Mouse (Mus musculus) liver, embryonic 13.5 days (tissue): ENCODE measurements around the gene Map4k2. TPM values are rescaled to one million over a fixed set of nuclear protein-coding genes. Genes with fewer than 3 reads are reported as not detected.

Experiments
- ATAC-seq: fragments of 200-750 bp; cut with Nextera tagmentation; 2 replicates; pipeline ENCODE4 v1.8.0; 2017; ENCODE audit warnings: low read depth, mild to moderate bottlenecking, moderate number of reproducible peaks, moderate library complexity
- DNase-seq: peaks from one replicate; pipeline ENCODE4 v3.0.0; 2022
- H3K27ac ChIP-seq: fragments of 300-500 bp; sonication (generic); 2 replicates; pipeline ENCODE4 v1.5.1; 2015; ENCODE audit warnings: moderate library complexity, mild to moderate bottlenecking, inconsistent platforms
- H3K27me3 ChIP-seq: fragments of 300-500 bp; sonication (generic); 2 replicates; pipeline ENCODE4 v1.6.1; 2015; ENCODE audit warnings: mild to moderate bottlenecking, inconsistent platforms
- H3K36me3 ChIP-seq: fragments of 300-500 bp; sonication (generic); 2 replicates; pipeline ENCODE4 v1.6.1; 2015; ENCODE audit warnings: mild to moderate bottlenecking, inconsistent platforms
- H3K4me1 ChIP-seq: fragments of 300-500 bp; sonication (generic); replicated peaks from 2 replicates; pipeline ENCODE4 v1.6.1; 2015; ENCODE audit warnings: inconsistent platforms
- H3K4me2 ChIP-seq: fragments of 300-500 bp; sonication (generic); 2 replicates; pipeline ENCODE4 v1.6.1; 2015; ENCODE audit warnings: inconsistent platforms, mild to moderate bottlenecking, moderate library complexity
- H3K4me3 ChIP-seq: fragments of 300-500 bp; sonication (generic); replicated peaks from 2 replicates; pipeline ENCODE4 v1.5.1; 2015; ENCODE audit warnings: mild to moderate bottlenecking, inconsistent platforms
- H3K9ac ChIP-seq: fragments of 300-500 bp; sonication (generic); 2 replicates; pipeline ENCODE4 v1.6.1; 2015; ENCODE audit warnings: mild to moderate bottlenecking, inconsistent platforms
- H3K9me3 ChIP-seq: fragments of 300-500 bp; sonication (generic); replicated peaks from 2 replicates; pipeline ENCODE4 v1.6.1; 2016; ENCODE audit warnings: inconsistent platforms
- WGBS: fragments of 180-500 bp; shearing (Covaris S2); methylation state at CpG from one replicate; pipeline ENCODE4 v1.1.7; 2015; ENCODE audit not compliant: insufficient replicate concordance; 5-methylcytosine and 5-hydroxymethylcytosine counted together
- polyA plus RNA-seq: library from polyadenylated mRNA; unstranded; fragments of >200 nt; fragmentation: Nextera tagmentation; extraction: Ambion mirVana; gene quantifications from 2 replicates; pipeline ENCODE4 v1.2.1, GENCODE M21; 2015

Map4k2 gene
- polyA plus RNA-seq, 1 experiment from 2014 or later: 4.5 TPM

DNA sequence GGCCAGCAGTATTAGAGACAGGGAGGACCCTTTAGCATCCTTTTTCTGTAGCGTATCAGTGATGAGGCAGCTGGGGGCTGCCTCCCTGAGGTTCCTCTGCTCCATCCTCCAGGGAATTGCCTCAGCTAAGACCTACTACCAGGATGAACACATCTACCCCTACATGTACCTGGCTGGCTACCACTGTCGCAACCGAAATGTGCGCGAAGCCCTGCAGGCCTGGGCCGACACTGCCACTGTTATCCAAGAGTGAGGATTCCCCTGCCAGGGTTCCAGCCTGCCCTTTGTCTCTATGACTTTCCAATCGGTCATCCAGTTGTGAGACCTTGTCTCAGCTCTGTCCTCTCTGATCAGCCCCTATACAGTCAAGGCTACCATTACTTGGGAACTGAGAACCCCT is 2.8 kb upstream of the Map4k2 start:
- Histone ChIP-seq H3K4me3 (no peak overlapping the region), H3K27me3 (no peaks in the 10 kb centered on the region), H3K4me2 (no peak overlapping the region), H3K9me3 (no peaks in the 10 kb centered on the region), H3K4me1 (peaks cover 79% of the 10 kb centered on the region), H3K27ac (no peak overlapping the region), H3K9ac (no peak overlapping the region), H3K36me3 (peaks cover 41% of the 10 kb centered on the region)
- WGBS: 89% methylated on average over 7 of the region's 7 CpGs
- DNase-seq: no peak
- no peak for ATAC-seq

DNA sequence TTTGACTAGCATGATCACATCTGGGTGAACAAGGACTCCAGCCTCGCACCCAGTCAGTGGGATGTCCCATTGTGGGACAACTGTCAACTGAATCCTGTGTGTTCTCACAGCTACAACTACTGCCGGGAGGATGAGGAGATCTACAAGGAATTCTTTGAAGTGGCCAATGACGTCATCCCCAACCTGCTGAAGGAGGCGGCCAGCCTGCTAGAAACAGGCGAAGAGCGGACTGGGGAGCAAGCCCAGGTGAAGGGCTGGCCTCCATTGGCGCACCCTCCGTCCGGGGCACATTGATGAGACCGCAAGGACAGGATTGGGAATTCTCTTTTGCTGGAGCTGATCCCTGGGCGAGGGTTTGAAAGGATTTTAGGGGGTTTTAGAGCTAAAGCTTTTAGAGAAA is 2.2 kb upstream of the Map4k2 start:
- Histone ChIP-seq H3K4me1 (peaks cover 81% of the 10 kb centered on the region), H3K4me3 (no peak overlapping the region), H3K36me3 (peaks cover 42% of the 10 kb centered on the region), H3K27me3 (no peaks in the 10 kb centered on the region), H3K4me2 (no peak overlapping the region), H3K9ac (no peak overlapping the region), H3K9me3 (no peaks in the 10 kb centered on the region), H3K27ac (no peak overlapping the region)
- WGBS: 90% methylated on average over 11 of the region's 11 CpGs
- ATAC-seq (no peak), DNase-seq (no peak)

DNA sequence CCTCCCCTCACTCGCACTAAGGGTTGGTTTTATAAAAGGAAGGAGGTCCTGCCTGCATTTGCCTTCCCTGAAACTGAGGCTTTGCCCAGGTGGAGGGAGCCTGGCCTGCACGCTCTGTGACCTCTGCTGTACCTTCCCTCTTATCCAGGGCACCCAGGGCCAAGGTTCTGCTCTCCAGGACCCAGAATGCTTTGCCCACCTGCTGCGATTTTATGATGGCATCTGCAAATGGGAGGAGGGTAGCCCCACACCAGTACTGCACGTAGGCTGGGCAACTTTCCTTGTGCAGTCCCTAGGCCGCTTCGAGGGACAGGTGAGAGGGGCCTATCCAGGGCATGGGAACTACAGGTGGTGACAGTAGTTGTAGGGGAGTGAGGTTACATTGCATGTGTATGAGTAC is 1.7 kb upstream of the Map4k2 start:
- Histone ChIP-seq H3K9me3 (no peaks in the 10 kb centered on the region), H3K4me1 (peaks cover 81% of the 10 kb centered on the region), H3K4me2 (0 out of 2 replicates have a peak overlapping the region, but pooled peaks have one; percentile 100), H3K9ac (0 out of 2 replicates have a peak overlapping the region, but pooled peaks have one; percentile 28), H3K27me3 (no peaks in the 10 kb centered on the region), H3K4me3 (no peak overlapping the region), H3K27ac (no peak overlapping the region), H3K36me3 (peaks cover 46% of the 10 kb centered on the region)
- 87% methylated on average over 6 of the region's 6 CpGs for WGBS
- DNase-seq (no peak), ATAC-seq (no peak)

DNA sequence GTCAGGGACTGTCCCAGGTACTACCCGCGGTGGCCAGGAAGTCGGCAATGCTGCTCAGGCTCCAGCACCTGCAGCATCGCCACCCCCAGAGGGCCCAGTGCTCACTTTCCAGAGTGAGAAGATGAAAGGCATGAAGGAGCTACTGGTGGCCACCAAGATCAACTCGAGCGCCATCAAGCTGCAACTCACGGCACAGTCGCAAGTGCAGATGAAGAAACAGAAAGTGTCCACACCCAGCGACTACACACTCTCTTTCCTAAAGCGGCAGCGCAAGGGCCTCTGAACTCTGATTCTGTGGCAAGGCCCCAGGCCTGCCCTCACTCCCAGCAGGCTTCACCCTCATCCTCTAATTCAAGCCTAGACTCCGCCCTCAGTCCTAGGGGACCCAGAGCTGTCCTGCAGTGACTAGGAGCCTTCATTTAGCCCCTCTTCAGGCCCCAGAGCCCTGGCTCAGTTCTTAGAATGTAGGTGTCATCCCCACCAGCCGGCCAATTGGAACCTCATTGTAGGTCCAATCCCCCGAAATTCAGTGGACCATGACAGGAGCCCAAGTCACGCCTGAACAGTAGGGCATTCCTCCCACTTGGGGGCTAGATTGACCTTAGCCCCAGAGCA is 938 bp upstream of the Map4k2 start:
- H3K27me3 ChIP-seq: no peaks in the 10 kb centered on the region
- H3K9ac ChIP-seq: peak overlapping the region; percentile 59
- ATAC-seq (peak; percentile 4; the same call in 1 of the 2 replicates), DNase-seq (peak; percentile 49)
- peaks cover 53% of the 10 kb centered on the region for H3K36me3 ChIP-seq
- H3K4me1 ChIP-seq: peaks cover 76% of the 10 kb centered on the region
- WGBS: 36% methylated on average over 15 of the region's 15 CpGs
- H3K27ac ChIP-seq: peak overlapping the region; percentile 83
- no peaks in the 10 kb centered on the region for H3K9me3 ChIP-seq
- peak overlapping the region; percentile 100 for H3K4me2 ChIP-seq
- H3K4me3 ChIP-seq: peak overlapping the region; percentile 81

DNA sequence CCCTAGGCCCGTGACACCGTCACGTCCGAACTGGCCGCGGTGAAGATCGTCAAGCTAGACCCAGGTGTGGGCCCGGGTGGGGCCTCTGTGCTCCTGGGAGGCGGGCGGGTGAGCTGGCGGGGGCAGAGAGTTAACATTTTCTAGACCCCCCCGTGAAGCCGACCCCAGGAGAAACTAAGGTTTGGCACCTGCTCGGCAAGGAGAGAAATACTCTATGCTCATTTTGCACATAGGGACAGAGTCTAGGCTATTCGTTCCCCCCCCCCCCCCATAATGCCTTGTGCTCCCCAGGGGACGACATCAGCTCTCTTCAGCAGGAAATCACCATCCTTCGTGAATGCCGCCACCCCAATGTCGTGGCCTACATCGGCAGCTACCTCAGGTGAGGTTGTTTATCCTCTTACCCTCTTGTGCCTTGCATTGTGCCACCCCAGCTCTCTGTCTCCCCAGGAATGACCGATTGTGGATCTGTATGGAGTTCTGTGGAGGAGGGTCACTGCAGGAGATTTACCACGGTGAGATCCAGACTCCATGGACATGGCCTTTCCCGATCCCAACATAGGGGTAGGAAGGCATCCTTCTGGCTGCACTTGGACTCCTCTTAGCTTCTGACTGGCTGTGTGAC is 630 bp downstream of the Map4k2 start:
- Histone ChIP-seq H3K4me2 (peak overlapping the region; percentile 100), H3K9me3 (no peaks in the 10 kb centered on the region), H3K4me1 (peaks cover 71% of the 10 kb centered on the region), H3K27me3 (no peaks in the 10 kb centered on the region), H3K4me3 (peak overlapping the region; percentile 81), H3K9ac (peak overlapping the region; percentile 87), H3K36me3 (peaks cover 68% of the 10 kb centered on the region), H3K27ac (peak overlapping the region; percentile 70)
- 3% methylated on average over 23 of the region's 23 CpGs for WGBS
- no peak for DNase-seq
- ATAC-seq: peak; percentile 25; the same call in 1 of the 2 replicates

DNA sequence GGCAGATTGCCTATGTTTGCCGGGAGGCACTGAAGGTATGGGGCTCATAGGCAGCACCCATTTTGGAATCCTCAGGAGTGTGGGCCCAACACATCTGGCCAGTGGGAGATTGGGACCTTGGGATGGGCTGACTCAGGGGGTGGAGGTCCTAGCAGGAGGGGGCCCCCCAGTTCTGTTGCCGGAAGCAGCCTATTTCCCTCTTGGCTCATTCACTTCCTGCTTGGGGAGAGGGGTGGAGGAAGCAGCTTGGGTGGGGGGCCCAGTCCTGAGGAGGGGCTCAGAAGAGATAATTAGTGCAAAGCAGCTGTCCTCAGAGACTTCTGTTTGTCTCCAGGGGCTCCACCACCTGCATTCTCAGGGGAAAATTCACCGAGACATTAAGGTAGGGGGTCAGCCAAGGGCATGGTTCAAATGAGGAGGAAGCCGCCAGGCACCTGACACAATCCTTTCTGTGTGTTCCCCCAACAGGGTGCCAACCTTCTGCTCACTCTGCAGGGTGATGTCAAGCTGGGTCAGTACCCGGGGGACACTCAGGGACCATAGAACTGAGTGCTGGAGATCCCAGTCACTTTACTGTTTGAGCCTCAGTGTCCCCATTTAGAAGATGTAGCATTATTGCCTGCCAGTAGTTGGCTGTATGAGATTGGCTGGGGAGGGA is 1.5 kb downstream of the Map4k2 start:
- Histone ChIP-seq H3K27ac (peak overlapping the region; percentile 70), H3K4me1 (peaks cover 63% of the 10 kb centered on the region), H3K4me3 (peak overlapping the region; percentile 81), H3K4me2 (peak overlapping the region; percentile 100), H3K36me3 (peaks cover 68% of the 10 kb centered on the region), H3K27me3 (no peaks in the 10 kb centered on the region), H3K9ac (peak overlapping the region; percentile 87), H3K9me3 (no peaks in the 10 kb centered on the region)
- 52% methylated on average over 5 of the region's 5 CpGs for WGBS
- DNase-seq (no peak), ATAC-seq (no peak)

DNA sequence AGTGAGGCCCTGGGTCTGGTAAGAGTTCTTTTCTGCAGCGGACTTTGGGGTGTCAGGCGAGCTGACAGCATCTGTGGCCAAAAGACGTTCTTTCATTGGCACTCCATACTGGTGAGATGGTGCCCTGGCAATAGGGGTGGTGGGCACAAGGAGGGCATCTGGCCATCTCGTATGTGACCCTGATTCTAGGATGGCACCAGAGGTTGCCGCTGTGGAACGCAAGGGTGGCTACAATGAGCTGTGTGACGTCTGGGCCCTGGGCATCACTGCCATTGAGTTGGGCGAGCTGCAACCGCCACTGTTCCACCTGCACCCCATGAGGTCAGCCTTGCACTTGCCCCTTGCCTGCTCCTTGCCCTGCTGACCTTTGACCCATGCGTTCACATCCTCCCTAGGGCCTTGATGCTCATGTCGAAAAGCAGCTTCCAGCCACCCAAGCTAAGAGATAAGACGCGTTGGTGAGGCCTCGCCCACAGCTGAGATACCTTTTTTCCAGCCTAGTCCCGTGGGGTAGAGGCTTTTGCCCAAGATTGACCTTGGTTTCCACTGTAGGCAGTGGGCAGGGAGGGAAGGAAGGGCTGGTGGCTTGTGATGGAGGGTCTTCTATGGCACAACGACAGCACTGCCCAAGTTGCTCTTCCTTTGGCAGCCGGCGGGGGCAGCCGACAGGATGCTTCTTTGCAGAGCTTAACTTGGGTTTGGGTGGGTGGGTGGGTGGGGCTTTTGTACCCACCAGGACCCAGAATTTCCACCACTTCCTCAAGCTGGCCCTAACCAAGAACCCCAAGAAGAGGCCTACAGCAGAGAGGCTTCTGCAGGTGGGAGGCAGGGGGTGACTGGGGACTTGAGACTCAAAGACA is 2.4 kb downstream of the Map4k2 start:
- peaks cover 68% of the 10 kb centered on the region for H3K4me1 ChIP-seq
- H3K27ac ChIP-seq: no peak overlapping the region; the same call in 1 of the 2 replicates
- peak overlapping the region; percentile 26; the same call in 1 of the 2 replicates for H3K9ac ChIP-seq
- WGBS: 58% methylated on average over 19 of the region's 19 CpGs
- H3K27me3 ChIP-seq: no peaks in the 10 kb centered on the region
- ATAC-seq: no peak
- no peak overlapping the region for H3K4me3 ChIP-seq
- H3K4me2 ChIP-seq: peak overlapping the region; percentile 100; the same call in 1 of the 2 replicates
- H3K9me3 ChIP-seq: no peaks in the 10 kb centered on the region
- peaks cover 62% of the 10 kb centered on the region for H3K36me3 ChIP-seq
- no peak for DNase-seq

DNA sequence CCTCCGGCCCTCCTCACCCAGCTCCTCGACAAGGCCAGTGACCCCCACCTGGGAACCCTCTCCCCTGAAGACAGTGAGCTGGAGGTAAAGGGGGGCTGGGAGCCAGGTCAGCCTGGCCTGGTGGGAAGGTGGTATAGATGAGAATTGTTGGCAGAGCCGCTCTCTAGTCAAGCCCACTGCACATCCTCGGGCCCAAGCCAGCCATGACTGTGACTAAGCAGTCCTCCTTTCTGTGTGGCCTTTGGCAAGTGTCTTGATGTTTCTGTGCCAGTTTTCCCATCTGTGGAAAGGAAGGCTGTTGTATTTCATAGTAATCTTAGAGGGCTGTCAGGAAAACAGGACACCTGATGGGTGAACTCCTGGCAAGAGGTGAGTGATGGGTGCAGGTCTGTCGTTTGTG is 3.1 kb downstream of the Map4k2 start:
- DNase-seq (no peak), ATAC-seq (no peak)
- H3K9me3 ChIP-seq: no peaks in the 10 kb centered on the region
- no peaks in the 10 kb centered on the region for H3K27me3 ChIP-seq
- H3K4me3 ChIP-seq: no peak overlapping the region
- peaks cover 72% of the 10 kb centered on the region for H3K4me1 ChIP-seq
- no peak overlapping the region for H3K4me2 ChIP-seq
- WGBS: 80% methylated on average over 5 of the region's 5 CpGs
- no peak overlapping the region for H3K27ac ChIP-seq
- no peak overlapping the region for H3K9ac ChIP-seq
- H3K36me3 ChIP-seq: peaks cover 55% of the 10 kb centered on the region

DNA sequence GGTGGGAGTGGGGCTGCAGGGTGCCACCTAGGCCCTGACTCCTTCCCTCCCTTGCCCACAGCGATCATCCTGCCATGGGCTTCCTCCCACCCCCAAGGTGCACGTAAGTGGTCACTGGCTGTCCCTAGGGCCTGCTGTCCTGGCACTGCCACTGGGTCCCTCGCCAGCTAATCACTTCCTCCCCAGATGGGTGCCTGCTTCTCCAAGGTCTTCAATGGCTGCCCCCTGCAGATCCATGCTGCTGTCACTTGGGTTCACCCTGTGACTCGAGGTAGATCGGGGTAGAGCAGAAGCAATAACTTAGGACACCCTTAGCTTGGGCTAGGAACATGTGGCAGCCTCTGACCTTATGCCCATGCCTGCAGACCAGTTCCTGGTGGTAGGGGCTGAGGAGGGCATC is 5.1 kb downstream of the Map4k2 start:
- H3K4me2 ChIP-seq: no peak overlapping the region
- H3K9ac ChIP-seq: no peak overlapping the region
- no peak for DNase-seq
- H3K27me3 ChIP-seq: no peaks in the 10 kb centered on the region
- no peaks in the 10 kb centered on the region for H3K9me3 ChIP-seq
- peaks cover 44% of the 10 kb centered on the region for H3K36me3 ChIP-seq
- H3K4me3 ChIP-seq: no peak overlapping the region
- 84% methylated on average over 5 of the region's 5 CpGs for WGBS
- H3K4me1 ChIP-seq: peaks cover 67% of the 10 kb centered on the region
- H3K27ac ChIP-seq: 0 out of 2 replicates have a peak overlapping the region, but pooled peaks have one; percentile 3
- ATAC-seq: no peak

DNA sequence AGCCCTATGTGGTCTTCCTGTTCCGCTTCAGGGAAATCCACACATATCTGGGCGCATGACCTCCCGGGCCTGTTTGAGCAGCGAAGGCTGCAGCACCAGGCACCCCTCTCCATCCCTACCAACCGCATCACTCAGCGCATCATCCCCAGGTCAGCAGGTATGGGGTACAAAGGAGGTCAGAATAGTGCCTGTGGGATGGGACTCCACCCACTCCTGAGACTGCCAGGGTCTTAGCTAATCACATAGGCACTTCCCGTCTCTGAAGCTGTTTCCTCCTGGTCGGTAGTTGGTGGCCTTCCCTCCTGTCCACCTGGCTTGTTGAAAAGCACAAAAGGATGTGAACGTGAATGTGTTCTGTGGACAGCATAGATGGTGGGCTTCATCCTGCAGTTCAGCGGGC is 5.7 kb downstream of the Map4k2 start:
- Histone ChIP-seq H3K4me2 (no peak overlapping the region), H3K4me3 (no peak overlapping the region), H3K4me1 (peaks cover 64% of the 10 kb centered on the region), H3K9me3 (no peaks in the 10 kb centered on the region), H3K36me3 (peaks cover 44% of the 10 kb centered on the region), H3K27me3 (no peaks in the 10 kb centered on the region), H3K27ac (no peak overlapping the region), H3K9ac (no peak overlapping the region)
- WGBS: 75% methylated on average over 10 of the region's 10 CpGs
- ATAC-seq: no peak
- no peak for DNase-seq

DNA sequence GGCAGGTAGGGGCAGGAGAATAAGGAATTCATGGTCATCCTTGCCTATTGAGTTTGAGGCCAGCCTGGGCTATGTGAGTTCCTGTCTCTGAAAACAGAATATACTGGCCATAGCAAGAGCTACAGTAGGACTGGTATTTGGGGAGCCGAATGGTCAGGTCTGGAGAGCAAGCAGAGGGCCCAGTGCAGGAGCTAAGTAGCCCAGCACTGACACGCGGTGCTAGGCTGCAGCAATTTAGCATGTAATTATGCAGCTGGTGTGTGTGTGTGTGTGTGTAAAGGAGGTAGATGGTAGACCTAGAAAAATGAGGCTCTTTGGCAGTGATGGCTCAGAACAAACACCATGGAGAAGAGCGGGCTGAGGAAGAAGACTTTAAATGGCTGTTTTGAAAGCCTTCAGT is 6.7 kb downstream of the Map4k2 start:
- DNase-seq: no peak
- Histone ChIP-seq H3K4me1 (peaks cover 59% of the 10 kb centered on the region), H3K27ac (no peak overlapping the region), H3K27me3 (no peaks in the 10 kb centered on the region), H3K9ac (no peak overlapping the region), H3K36me3 (peaks cover 44% of the 10 kb centered on the region), H3K9me3 (no peaks in the 10 kb centered on the region), H3K4me2 (no peak overlapping the region), H3K4me3 (no peak overlapping the region)
- WGBS: 88% methylated on average over 4 of the region's 4 CpGs
- no peak for ATAC-seq
